Mouse (Mus musculus) testis, adult 2 months (tissue): ENCODE results near the gene Ccdc88b.

ENCODE experiments used
- CTCF ChIP-seq: fragments of 200-500 bp; IDR thresholded peaks from 2 replicates; pipeline ENCODE4 v1.5.1; 2012; ENCODE audit warnings: low read depth, mild to moderate bottlenecking, inconsistent platforms, low read length, moderate library complexity; ENCODE audit not compliant: control insufficient read depth, insufficient read depth, insufficient replicate concordance
- POLR2A ChIP-seq: fragments of 200-500 bp; IDR thresholded peaks from 2 replicates; pipeline ENCODE4 v1.6.1; 2012; ENCODE audit warnings: low read depth, mild to moderate bottlenecking, inconsistent platforms, low read length, moderate library complexity; ENCODE audit not compliant: control insufficient read depth

GRCm38 (mm10) chr19:6847841-6848517, 10.0 kb downstream of the Ccdc88b start:
- TF ChIP-seq CTCF (no peak), POLR2A (no peak)
